Mouse (Mus musculus): Measurements from ENCODE around the gene Hist1h2bl. TPM values are rescaled to one million over a fixed set of nuclear protein-coding genes. Genes with fewer than 3 reads are reported as not detected.
A peak's percentile ranks its signal among the peaks of the same experiment; 100 is the strongest.
"Not testable (repeated sequence)": the region's sequence is repeated elsewhere in the genome, so short reads cannot be mapped to it uniquely, and the experiment has no call there.

Gene Hist1h2bl
- not detected in 2 replicates for polyA plus RNA-seq (2015; fragmentation: Nextera tagmentation; extraction: Ambion mirVana)

DNA sequence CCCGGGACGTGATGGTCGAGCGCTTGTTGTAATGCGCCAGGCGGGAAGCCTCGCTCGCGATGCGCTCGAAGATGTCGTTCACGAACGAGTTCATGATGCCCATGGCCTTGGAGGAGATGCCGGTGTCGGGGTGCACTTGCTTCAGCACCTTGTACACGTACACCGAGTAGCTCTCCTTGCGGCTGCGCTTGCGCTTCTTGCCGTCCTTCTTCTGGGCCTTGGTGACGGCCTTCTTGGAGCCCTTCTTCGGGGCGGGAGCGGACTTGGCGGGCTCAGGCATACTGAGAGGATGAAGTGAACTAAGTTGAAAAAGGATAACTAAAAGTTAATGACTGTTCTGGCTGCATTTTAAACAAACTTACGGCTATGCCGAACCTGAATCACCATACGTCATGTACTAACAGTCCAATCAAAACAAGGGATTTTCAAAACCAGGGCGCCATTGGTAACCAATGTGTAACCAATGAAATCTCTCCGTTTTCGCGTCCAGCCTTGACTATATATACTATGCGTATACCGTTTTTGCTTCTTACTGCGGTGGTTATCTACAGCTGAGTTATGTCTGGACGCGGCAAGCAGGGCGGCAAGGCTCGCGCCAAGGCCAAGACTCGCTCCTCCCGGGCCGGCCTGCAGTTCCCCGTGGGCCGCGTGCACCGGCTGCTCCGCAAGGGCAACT, at the start of gene Hist1h2bl, which contains the start of gene Hist1h2ai:
TSS of gene Hist1h2bl (minus strand) at position 280 of the 676 bp plus-strand sequence.
TSS of gene Hist1h2ai (plus strand) at position 559 of the 676 bp plus-strand sequence.
- H3K4me1 ChIP-seq: peaks cover 29% of the 10 kb centered on the region
- not testable (repeated sequence) for H3K36me3 ChIP-seq; H3K27me3 ChIP-seq (replicated peaks); H3K9me3 ChIP-seq (replicated peaks)
- H3K4me2 ChIP-seq: peak within 1 kb of the TSS; percentile 86
- peak within 1 kb of the TSS; percentile 90 for H3K27ac ChIP-seq (replicated peaks)
- H3K9ac ChIP-seq (replicated peaks): peak within 1 kb of the TSS; percentile 55
- H3K4me3 ChIP-seq (replicated peaks): peak within 1 kb of the TSS; percentile 42
- WGBS: under 1% methylated on average over 33 of the region's 50 CpGs
- peak; percentile 95 for ATAC-seq (ENCODE audit: low FRiP score)

DNA sequence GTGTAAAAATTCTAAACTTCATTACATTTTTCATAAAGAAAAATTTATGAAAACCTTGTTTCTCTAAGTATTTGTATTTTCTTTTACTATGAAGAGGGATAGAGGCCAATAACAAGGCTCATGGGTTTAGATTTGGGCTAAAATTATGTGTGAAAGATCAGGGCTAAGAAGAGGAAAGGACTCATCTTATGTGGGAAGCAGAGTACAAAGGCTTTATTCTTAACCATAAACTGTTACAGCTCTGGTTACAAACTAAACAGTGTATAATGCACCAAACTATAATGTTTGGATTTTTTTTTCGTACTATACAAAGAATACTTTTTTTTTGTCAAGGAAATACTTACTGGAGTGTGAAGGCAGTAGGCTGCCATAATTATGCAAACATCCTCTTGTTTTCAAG, 39.8 kb upstream of the Hist1h2bl start:
- Histone ChIP-seq H3K36me3 (no peaks in the 10 kb centered on the region), H3K4me1 (peaks cover 15% of the 10 kb centered on the region), H3K27me3 (replicated peaks) (no peaks in the 10 kb centered on the region), H3K9me3 (replicated peaks) (no peaks in the 10 kb centered on the region), H3K27ac (replicated peaks) (no peak overlapping the region), H3K4me2 (no peak overlapping the region), H3K4me3 (replicated peaks) (no peak overlapping the region), H3K9ac (replicated peaks) (no peak overlapping the region)
- ATAC-seq (ENCODE audit: low FRiP score): no peak
- WGBS: 71% methylated on average over 1 of the region's 1 CpGs

DNA sequence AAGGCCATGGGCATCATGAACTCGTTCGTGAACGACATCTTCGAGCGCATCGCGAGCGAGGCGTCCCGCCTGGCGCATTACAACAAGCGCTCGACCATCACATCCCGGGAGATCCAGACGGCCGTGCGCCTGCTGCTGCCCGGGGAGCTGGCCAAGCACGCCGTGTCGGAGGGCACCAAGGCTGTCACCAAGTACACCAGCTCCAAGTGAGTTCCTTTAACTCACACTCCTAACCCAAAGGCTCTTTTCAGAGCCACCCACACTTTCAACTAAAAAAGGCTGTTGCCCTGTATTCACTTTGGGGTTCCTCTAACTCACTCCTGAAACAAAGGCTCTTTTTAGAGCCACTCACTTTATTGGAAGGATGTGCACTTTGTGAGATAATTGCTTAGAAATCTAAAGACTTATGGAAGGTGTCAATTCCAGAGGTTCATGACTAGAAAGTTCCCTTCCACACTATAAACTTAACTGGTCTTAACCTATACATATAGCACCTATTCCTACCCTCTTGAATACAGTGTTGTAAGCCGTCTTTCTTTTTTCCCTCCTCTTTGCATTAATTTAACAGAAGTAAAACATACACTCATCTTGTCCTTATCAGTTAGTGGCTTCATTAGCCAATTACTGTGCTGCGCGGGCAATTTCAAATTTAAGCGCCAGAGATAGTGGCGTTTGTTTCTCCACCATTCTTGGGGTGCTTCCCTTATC, 38.5 kb upstream of the Hist1h2bl start:
- H3K4me3 ChIP-seq (replicated peaks): peak overlapping the region; percentile 48
- not testable (repeated sequence) for H3K27me3 ChIP-seq (replicated peaks); H3K36me3 ChIP-seq; ATAC-seq (ENCODE audit: low FRiP score); H3K9ac ChIP-seq (replicated peaks); H3K9me3 ChIP-seq (replicated peaks)
- peaks cover 20% of the 10 kb centered on the region for H3K4me1 ChIP-seq
- H3K27ac ChIP-seq (replicated peaks): peak overlapping the region; percentile 92
- under 1% methylated on average over 17 of the region's 26 CpGs for WGBS
- H3K4me2 ChIP-seq: peak overlapping the region; percentile 80

GRCm38 (mm10) chr13:21753524-21754285, 37.8 kb upstream of the Hist1h2bl start, which contains the start of the genes Hist1h2ak and Hist1h2bn:
TSS of gene Hist1h2ak (minus strand) at chr13:21753827.
TSS of gene Hist1h2bn (plus strand) at chr13:21754123.
- ATAC-seq (ENCODE audit: low FRiP score): peak; percentile 95
- peaks cover 25% of the 10 kb centered on the region for H3K4me1 ChIP-seq
- under 1% methylated on average over 39 of the region's 50 CpGs for WGBS

GRCm38 (mm10) chr13:21753051-21753523, 37.1 kb upstream of the Hist1h2bl start:
- Histone ChIP-seq H3K27me3 (replicated peaks) (no peaks in the 10 kb centered on the region), H3K4me1 (peaks cover 28% of the 10 kb centered on the region), H3K4me2 (peak overlapping the region; percentile 80), H3K9ac (replicated peaks) (peak overlapping the region; percentile 58), H3K27ac (replicated peaks) (peak overlapping the region; percentile 92), H3K36me3 (no peaks in the 10 kb centered on the region), H3K4me3 (replicated peaks) (peak overlapping the region; percentile 48), H3K9me3 (replicated peaks) (no peaks in the 10 kb centered on the region)
- ATAC-seq (ENCODE audit: low FRiP score): no peak
- 3% methylated on average over 10 of the region's 10 CpGs for WGBS

More at GRCm38 (mm10) chr13:21753524-21754285, 37.8 kb upstream of the Hist1h2bl start, which contains the start of the genes Hist1h2ak and Hist1h2bn:
- H3K9me3 ChIP-seq (replicated peaks); H3K36me3 ChIP-seq; H3K27me3 ChIP-seq (replicated peaks): not testable (repeated sequence)
- peak within 1 kb of the TSS; percentile 80 for H3K4me2 ChIP-seq
- H3K27ac ChIP-seq (replicated peaks): peak within 1 kb of the TSS; percentile 92
- H3K9ac ChIP-seq (replicated peaks): peak within 1 kb of the TSS; percentile 58
- H3K4me3 ChIP-seq (replicated peaks): peak within 1 kb of the TSS; percentile 48

- Histone ChIP-seq H3K4me3 (replicated peaks) (no peak overlapping the region), H3K36me3 (no peaks in the 10 kb centered on the region), H3K4me2 (no peak overlapping the region), H3K9me3 (replicated peaks) (no peaks in the 10 kb centered on the region), H3K27ac (replicated peaks) (no peak overlapping the region; the same call in 1 of the 2 replicates), H3K27me3 (replicated peaks) (no peaks in the 10 kb centered on the region), H3K9ac (replicated peaks) (no peak overlapping the region), H3K4me1 (peaks cover 28% of the 10 kb centered on the region)
- no peak for ATAC-seq (ENCODE audit: low FRiP score)
- 53% methylated on average over 3 of the region's 3 CpGs for whole genome bisulfite sequencing
Observed at GRCm38 (mm10) chr13:21752356-21752755, 36.4 kb upstream of the Hist1h2bl start.

DNA sequence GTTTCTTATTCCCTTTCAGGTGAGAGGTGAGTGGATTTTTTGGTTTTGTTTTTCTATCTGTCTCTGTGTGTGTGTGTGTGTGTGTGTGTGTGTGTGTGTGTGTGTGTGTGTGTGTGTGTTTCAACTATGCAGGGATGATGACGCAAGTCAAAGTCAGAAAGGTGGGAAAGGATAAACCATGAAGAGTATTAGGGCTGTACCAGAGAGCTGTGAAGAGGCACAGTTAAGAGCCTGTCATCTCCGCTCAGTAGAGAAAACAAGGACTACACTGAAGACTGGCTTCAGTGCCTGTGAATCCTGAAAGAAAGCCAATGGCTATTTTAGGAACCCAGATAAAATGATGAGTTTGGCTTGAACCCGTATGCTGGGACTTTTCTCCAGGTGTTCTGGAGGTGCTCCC, 35.9 kb upstream of the Hist1h2bl start:
- Histone ChIP-seq H3K27ac (replicated peaks) (no peak overlapping the region; the same call in 1 of the 2 replicates), H3K4me1 (peaks cover 28% of the 10 kb centered on the region), H3K4me3 (replicated peaks) (no peak overlapping the region), H3K36me3 (no peaks in the 10 kb centered on the region), H3K9me3 (replicated peaks) (no peaks in the 10 kb centered on the region), H3K9ac (replicated peaks) (no peak overlapping the region), H3K4me2 (no peak overlapping the region), H3K27me3 (replicated peaks) (no peaks in the 10 kb centered on the region)
- WGBS: 70% methylated on average over 3 of the region's 3 CpGs
- no peak for ATAC-seq (ENCODE audit: low FRiP score)

GRCm38 (mm10) chr13:21751417-21751816, 35.5 kb upstream of the Hist1h2bl start:
- H3K4me3 ChIP-seq (replicated peaks): no peak overlapping the region
- no peak for ATAC-seq (ENCODE audit: low FRiP score)
- H3K9ac ChIP-seq (replicated peaks): no peak overlapping the region
- no peaks in the 10 kb centered on the region for H3K36me3 ChIP-seq
- no peak overlapping the region for H3K27ac ChIP-seq (replicated peaks)
- peaks cover 28% of the 10 kb centered on the region for H3K4me1 ChIP-seq
- no peaks in the 10 kb centered on the region for H3K9me3 ChIP-seq (replicated peaks)
- no peaks in the 10 kb centered on the region for H3K27me3 ChIP-seq (replicated peaks)
- H3K4me2 ChIP-seq: no peak overlapping the region

- H3K4me1 ChIP-seq: peaks cover 28% of the 10 kb centered on the region
- peak within 1 kb of the TSS; percentile 55 for H3K9ac ChIP-seq (replicated peaks)
- not testable (repeated sequence) for H3K27me3 ChIP-seq (replicated peaks); H3K9me3 ChIP-seq (replicated peaks); H3K36me3 ChIP-seq
- peak; percentile 90 for ATAC-seq (ENCODE audit: low FRiP score)
- 0% methylated on average over 42 of the region's 56 CpGs for WGBS
- peak within 1 kb of the TSS; percentile 71 for H3K4me2 ChIP-seq
- H3K4me3 ChIP-seq (replicated peaks): peak within 1 kb of the TSS; percentile 48
- H3K27ac ChIP-seq (replicated peaks): peak within 1 kb of the TSS; percentile 89
Observed at GRCm38 (mm10) chr13:21750159-21751017, 34.4 kb upstream of the Hist1h2bl start, which contains the start of gene Hist1h4k. TSS of gene Hist1h4k (minus strand) at chr13:21750505.

GRCm38 (mm10) chr13:21749387-21750158, 33.6 kb upstream of the Hist1h2bl start:
- H3K4me3 ChIP-seq (replicated peaks): peak overlapping the region; percentile 48
- H3K27ac ChIP-seq (replicated peaks): peak overlapping the region; percentile 89
- H3K4me1 ChIP-seq: peaks cover 24% of the 10 kb centered on the region
- ATAC-seq (ENCODE audit: low FRiP score): no peak
- H3K27me3 ChIP-seq (replicated peaks): no peaks in the 10 kb centered on the region
- no peaks in the 10 kb centered on the region for H3K36me3 ChIP-seq
- peak overlapping the region; percentile 71 for H3K4me2 ChIP-seq
- 7% methylated on average over 5 of the region's 5 CpGs for WGBS
- no peaks in the 10 kb centered on the region for H3K9me3 ChIP-seq (replicated peaks)
- peak overlapping the region; percentile 55 for H3K9ac ChIP-seq (replicated peaks)
